Mouse (Mus musculus) gastrocnemius, postnatal 4 days (tissue): ENCODE measurements around the gene Coro2a. TPM values are rescaled to one million over a fixed set of nuclear protein-coding genes. Genes with fewer than 3 reads are reported as not detected.

ENCODE experiments used
- DNase-seq, 2 experiments: peaks; one replicate each; pipeline ENCODE4 v3.0.0; 2021 to 2022; ENCODE audit warnings: low spot score in 2 of 2, mixed read lengths in 2 of 2
- total RNA-seq, 2 experiments: library from RNA; stranded (reverse); gene quantifications; 2 replicates each; pipeline ENCODE4 v1.2.3; 2021

Coro2a gene
- total RNA-seq, 2 experiments from 2014 or later: 0.80 to 0.81 TPM

DNA sequence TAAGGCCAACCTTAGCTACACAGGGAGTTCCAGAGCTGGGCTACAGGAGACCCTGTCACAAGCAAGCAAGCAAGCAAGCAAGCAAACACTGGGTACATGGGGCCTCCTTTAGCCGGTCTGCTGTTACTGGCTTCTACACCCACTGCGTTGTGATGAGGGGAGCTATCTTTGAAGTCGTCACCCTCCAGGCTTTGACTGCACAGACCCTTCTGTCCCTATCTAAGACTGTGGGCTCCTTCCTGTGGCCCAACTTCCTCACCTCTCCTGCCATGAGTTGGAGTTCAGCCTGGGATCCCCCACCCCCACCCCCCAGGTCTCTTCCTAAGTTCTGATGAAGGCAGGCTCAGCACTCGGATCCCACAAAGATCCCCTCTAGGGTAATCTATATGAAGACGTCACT lies 40.0 kb downstream of the Coro2a start:
- DNase-seq: peak in 1 of 2 experiments; percentile 8

DNA sequence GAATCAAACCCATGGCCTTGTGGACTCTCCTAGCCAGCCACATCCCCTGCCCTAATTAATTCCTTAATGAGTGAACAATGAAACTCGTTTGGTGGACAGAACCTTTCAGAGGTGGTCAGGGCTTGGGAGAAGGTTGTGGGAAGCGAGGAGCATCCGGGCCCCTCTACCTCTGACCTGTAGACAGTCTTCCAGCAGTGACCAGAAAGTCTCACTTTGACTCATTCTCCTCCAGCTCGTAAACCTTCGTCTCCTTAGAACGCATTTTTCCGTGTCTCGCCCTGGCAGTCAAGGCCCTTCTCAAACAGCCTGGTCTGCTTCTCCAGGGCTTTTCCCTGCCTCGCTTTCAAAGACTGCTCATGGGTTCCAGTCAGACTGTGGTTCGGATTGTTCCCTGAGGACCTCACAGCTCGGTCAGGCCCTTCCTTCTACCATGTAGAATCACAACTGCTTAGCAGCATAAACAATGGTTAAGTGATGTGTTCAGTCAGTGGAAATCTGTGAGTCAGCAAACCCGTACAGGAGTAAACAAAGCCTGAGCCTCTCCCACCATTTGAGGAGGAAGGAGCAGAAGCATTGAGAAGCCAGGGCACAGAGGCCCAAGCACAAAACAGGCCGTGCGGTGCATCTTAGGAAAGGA lies 41.8 kb downstream of the Coro2a start:
- peak in 1 of 2 experiments; percentile 8 for DNase-seq

DNA sequence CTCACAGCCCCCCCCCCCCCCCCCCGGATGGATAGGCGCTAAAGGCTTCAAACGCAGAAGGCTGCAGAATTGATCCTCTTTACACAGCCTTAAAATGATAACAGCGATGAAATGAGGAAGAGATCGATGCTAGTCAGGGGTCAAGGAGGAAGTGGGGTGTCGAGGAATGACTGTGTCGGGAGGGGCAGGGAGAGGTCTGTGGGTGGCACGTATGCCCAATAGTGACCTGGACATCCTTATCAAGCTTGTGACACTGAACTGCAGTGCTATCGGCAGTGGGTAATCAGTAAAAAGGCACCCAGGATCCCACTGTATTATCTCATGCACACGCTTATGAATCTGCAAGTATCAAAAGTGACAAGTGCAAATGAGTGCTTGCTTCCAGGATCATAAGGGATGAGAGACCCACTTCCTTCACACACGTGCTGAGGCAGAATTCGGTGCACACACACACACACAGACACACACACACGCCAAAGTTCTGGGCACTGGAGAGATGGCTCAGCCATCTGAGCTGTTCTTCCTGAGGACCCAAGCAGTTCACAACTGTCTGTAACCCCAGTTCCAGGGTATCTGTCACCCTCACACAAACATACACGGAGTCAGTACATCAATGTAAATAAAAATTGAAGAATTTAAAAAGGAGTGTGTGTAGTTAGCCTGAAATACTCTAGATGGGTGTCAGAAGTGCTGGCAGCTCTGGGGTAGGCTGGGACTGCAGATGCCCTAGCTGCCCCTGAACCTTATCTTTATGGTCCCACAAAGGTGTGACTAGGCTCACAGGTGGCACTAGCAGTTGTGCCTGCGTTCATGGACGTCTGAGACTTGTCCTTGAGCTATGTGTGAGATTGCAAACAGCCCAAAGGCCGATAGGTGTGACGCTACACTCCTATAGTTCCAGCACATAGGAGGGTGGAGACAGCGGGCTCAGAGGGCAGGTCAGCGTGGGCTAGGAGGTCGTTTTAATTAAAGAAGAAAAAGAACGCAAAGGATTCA lies 43.0 kb downstream of the Coro2a start:
- DNase-seq: no peak

DNA sequence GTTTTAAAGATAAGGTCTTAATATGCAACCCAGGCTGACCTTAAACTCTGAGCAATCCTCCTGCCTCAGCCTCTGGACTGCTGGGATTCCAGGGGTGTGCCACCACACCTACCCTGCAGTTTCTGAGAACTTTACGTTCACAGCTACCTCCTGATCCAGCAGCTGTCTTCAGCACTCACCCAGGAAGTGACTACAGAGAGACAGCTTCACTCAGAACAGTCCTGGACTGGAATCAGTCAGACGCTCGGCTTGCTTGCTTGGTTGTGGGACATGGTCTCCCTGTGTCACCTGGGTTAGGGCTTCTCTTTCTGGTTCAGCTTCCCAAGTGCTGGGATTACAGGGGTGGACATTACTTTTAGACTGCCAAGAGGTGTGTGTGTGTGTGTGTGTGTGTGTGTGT lies 45.1 kb downstream of the Coro2a start:
- DNase-seq: no peak

- no peak for DNase-seq
These were observed 46.2 kb downstream of the Coro2a start for GRCm38 (mm10) chr4:46555762-46556161.

DNA sequence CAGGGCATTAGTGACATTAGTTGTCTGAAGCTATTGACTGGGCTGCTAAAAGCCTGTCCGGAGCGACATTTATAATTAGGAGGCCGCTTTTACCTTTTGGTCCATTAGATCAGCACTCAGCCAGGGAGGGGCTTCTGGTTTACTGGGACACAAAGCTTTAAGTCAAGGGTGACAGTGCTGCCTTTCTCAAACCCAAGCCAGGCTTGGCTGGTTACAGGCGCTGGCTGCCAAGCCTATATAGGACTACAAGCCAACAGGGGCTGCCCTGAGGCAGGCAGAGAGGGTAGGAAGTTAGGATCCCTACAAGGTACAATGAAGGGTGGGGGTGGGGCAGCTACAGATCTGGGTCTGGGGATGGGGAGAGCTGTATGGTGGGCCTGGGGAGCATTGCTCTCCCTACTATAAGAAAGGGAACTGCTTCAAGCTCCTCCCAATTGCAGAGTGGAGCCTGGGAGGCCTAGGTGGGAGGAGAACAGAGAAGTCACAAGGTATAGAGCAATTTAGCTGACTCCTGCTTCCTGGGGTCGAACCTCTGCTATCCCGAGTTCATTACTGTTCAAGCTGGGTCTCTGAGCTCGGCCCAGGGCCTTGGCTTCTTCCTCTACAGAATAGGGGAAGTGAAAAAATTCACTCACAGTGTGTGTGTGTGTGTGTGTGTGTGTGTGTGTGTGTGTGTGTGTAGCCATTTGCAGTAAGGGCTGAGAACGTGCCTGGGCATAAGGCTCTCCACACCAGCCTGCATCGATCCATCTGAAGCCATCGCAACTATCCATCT lies 47.5 kb downstream of the Coro2a start:
- no peak for DNase-seq

GRCm38 (mm10) chr4:46553864-46554263 lies 48.1 kb downstream of the Coro2a start:
- no peak for DNase-seq

- no peak for DNase-seq
These were observed 51.6 kb downstream of the Coro2a start for GRCm38 (mm10) chr4:46550406-46550805.

DNA sequence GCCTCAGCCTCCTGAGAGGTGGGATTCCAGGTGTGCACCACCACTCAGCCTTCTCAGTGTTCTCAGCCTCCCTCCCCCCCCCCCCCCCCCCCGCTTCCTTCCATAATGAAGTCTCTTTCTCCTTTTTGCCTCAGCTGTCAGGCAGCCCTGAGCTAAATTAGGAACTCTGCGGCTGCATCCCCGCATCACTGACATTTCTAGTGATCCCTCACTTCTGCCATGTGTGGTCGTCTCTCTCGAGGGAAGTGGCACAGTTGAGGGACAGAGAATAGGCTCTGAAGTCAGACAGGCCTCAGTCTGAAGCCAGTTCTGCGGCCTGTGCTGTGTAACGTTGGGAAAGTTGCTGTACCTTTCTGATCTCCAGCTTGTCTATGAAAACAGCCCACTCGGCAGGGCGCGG lies 52.0 kb downstream of the Coro2a start:
- DNase-seq: no peak

GRCm38 (mm10) chr4:46546709-46547108 lies 55.3 kb downstream of the Coro2a start:
- no peak for DNase-seq

DNA sequence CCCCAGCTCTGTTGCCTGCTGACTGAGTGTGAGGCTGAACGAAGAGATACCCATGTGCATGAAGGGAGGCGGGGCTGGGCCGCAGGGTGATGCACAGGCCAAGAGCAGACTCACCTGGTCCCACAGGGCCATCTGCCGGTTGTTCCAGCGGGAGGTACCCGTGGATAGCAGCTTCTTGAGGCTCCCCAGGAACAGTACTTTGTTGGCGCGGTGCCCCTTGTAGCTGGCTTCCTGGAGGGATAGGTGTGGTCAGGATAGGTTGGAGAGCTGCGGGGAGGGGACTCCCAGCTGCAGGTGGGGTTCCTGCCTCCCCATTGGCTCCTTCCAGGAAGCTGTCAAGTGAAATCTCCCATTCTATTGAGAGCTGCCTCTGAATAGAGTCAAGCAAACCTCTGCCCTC lies 56.5 kb downstream of the Coro2a start:
- no peak for DNase-seq

DNA sequence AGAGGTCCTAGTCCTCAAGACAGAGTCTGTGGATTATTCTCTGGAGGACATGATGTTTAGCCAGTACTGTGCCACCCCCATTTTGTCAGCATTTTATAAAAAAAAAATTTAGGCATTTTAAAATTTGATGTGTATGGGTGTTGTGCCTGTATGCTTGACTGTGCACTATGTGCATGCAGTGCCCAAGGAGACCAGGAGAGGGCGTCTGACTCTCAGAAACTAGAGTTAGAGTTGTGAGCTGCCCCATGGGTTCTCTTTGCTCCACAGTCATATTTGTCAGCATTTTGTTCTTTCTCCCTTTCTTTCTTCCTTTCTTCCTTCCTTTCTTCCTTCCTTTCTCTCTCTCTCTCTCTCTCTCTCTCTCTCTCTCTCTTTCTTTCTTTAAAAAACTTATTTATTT lies 57.7 kb downstream of the Coro2a start:
- no peak for DNase-seq

DNA sequence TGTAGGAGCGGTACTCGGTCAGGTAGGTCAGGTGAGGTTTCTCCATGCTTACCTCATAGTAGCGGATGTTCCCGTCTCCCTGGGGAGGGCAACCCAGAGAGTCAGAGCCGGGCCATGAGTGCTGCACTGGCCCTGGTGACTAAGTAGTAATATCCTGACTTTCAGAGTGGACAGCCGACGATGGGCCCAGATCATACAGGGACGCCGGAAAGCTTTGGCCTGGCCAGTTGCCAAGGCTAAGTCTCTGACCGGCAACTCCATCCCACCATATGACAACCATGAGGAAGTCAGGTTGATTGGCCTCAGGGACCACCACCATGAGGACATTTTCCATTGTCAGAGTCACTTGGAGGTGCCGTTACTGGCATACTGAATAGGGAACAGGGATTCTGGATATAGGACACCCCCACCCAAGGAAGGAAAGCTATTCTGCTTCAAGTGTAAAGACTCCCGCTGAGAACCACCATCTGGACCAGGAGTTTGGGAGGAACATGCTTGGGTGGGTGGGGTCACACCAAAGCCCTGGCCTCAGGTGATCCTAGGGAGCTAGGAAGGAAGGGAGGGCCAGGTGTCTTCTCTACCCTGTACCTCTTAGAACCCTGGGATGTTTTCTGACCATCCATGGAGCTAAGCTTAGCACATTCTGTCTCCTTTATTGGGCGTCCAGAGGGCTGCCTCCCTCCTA lies 58.5 kb downstream of the Coro2a start:
- no peak for DNase-seq

DNA sequence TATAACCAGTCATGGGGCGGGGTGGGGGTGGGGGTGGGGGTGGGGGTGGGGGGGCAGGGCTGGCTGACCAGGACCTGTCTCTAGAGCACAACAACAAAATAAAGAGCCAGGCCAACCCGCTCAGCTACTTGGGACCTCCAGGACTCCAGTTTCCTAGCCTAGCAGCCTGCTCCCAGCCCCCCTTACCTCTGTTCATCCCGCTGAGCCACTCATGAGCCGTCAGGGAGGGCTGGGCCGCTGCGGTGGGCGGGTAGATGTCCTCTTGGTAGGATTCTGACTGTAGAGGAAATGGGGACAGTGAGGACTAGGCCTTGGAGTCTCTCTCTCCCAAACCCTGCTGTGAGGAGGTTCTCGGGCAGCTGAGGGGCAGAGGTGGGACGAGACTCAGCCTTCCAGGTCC lies 60.3 kb downstream of the Coro2a start:
- no peak for DNase-seq

DNA sequence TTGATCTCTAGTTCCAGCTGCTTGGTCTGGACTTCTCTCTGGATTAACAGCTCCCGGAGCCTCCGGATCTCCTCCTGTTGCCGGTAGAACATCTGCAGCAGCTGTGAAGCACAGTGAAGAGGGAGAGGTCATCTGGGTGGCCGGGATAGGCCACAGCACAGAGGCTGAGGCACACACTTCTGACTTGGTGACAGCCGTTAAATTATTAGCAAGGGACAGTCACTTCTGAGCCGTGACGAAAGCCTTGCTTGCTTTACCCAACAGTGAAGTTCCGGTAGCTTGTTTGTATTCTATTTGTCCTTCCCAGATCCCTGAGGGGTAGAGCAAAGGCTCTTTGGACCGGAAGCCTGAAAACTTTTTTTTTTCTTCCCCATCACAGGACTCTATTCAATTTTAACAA lies 62.8 kb downstream of the Coro2a start:
- no peak for DNase-seq

DNA sequence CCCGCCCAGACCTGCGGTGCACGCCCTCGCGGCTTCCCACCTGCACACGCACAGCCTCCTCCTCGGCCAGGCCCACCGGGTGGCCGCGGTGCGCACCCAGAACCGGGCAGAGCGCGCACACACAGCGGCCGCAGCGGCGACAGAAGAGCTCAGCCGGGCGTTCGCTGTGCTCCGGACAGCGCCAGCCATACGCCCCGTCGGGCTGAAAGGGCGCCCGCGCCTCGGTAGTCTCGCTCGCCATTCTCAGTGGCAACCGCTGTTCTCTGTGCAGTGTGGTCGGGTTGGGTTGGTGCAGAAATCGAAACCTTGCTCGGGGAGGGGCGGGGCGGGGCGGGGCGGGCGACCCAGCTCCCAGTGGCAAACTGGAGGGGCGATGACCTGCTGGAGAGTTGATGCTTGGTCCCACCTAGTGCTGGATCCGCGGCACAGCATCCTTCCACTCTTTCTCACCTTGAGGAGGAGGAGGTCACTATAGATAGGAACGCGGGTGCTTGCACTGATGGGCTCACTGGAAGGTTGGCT lies 66.1 kb downstream of the Coro2a start, which contains the start of gene Trim14:
Gene Trim14 (minus strand): TSS at position 302 of the 522 bp plus-strand sequence.
- peak in 1 of 2 experiments; percentile 37 for DNase-seq

DNA sequence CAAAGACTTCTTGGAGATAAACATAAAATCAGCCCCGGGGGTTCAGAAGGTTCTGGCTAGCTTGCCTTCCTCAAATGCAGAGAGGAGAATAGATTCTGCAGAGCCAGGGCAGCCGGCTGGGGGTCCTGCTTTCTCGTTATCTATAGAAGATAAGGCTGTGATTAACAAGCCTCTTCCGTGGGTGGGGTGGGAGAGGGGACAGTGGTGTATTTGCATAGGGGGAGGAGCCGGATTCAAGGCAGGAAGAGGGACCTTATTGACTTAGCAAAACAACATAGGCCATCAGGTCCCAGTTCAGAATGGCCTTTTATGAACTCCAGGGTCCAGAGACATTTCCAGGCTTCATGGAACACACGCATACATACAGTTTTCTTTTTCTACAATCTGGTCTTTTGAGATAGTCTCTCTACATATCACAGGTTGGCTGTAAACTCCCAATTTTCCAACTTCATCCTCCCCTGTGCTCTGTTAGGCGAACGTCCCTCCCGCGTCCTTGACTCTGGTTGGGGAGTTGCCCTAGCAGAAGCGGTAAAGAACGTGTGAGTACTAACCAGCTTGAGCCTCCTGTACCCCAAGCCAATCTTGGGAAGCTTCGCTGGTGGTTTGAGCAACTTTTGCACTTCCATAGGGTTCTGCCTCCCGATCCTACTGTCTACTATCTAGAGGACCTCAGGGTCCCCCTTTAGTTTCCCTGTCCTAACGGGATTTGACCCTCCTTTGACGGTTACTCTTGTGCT lies 66.7 kb downstream of the Coro2a start:
- DNase-seq: no peak

DNA sequence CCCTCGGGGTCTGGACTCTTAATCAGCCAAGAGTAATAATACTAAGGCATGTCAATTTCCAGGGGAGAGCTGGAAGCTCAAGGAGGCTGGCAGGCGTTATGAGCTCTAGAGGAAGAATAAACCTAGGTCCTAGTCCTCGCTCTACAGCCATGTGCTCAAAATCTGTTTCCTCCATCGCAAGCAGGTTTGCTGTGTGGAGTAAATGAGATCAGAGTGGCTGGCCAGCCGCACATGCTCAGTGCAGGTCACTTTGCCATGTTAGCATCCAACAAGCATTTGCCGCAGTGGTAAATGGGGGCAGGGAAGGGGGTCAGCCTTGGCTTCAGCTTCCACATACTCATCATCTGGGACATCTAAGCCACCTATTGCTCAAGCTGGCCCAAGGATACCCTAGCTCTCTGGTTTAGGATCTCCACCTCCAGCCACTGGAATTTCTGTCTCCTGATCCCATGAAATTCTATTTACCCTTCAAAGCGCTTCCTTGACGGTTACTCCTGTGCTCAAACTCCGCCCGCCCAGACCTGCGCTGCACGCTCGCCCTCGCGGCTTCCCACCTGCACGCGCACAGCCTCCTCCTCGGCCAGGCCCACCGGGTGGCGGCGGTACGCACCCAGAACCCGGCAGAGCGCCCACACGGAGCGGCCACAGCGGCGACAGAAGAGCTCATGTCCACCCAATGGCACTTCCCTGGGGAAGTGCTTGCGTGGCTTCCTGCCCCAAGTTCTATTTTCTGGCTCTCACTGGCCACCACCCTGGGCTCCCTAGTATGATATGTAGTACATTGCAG lies 67.9 kb downstream of the Coro2a start:
- no peak for DNase-seq

DNA sequence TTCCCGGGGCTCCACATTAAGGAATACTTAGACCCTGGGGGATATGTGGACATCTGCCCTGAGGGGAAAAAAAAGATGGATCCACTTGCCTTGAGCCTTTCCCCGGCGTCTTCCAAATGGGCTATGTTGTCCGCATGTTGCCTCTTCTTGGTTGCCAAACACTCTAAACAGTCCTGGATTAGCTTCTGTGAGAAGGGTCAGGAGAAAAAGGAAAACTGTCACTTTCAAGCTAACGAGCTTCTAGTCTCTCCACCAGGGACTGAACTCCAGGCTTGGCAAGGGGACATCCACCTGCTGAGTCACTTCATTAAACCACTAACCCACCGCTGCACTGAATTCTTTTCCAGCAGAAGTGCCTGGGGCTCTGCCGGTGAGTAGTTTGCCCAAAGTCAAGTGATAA lies 69.1 kb downstream of the Coro2a start:
- no peak for DNase-seq
